Mouse (Mus musculus) lung, postnatal 25 days (tissue): Measurements from ENCODE around the gene Gm5134.

Source experiments
- DNase-seq: peaks from one replicate; pipeline ENCODE4 v3.0.0; 2022; ENCODE audit warnings: low spot score

Gene Gm5134

DNA sequence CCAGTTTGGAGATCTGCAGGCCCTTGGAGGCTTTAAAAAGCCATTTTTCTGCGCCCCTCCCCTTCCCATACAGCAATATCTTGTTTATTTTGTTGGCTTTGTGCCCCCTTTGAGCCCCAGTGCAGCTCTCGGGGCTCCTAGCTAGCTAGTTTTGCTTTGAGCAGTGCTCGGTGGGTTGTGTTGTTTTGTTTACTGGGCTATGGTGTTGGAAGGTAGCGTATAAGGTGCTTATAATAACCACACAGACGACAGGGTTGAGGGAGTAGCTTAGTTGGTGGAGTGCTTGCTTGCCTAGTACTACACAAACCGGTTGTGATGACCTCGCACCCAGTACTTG, 78.8 kb downstream of the Gm5134 start:
- no peak for DNase-seq

- no peak for DNase-seq
Observed at GRCm38 (mm10) chr10:76034001-76034600, 79.8 kb downstream of the Gm5134 start.

- DNase-seq = no peak
Observed at GRCm38 (mm10) chr10:76035277-76035676, 81.0 kb downstream of the Gm5134 start.

GRCm38 (mm10) chr10:76036962-76037361, 82.6 kb downstream of the Gm5134 start:
- no peak for DNase-seq

DNA sequence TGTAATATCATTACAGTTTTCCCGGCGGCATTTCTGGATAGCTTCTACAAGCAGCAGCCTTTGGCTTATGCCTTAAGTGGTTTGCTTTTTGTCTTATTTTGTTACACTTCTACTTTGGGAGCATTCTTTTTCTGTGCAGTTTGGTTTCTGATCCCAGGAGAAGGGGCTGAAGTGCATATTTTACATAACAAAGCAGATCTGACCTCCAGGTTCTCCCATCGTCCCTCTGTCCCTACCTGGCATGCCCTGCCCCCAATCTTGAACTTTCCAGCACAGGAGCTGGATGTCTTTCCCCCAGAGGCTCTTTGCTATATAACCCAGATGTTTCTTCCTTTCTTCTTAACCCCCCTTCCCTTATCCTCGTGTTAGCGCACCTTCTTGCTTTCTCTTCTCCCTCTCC, 91.0 kb downstream of the Gm5134 start:
- no peak for DNase-seq

DNA sequence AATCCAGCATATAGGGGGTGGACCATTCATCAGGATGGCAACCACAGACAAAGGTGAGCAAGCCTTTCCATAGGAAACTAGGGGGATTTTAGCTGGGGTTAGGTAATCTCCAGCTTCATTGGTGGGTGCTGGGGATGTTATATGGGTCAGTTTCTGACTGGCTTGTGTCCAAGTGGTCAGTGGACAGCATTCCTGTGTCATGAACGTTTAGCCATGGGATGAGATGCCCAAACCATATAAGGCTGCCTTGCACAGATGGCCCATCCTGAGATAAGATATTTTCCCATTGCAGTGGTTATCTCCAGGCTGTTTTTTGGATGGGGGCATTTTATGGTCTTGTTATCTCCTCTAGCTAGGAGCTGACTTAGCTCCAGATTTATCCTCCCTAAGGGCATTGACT, 92.4 kb downstream of the Gm5134 start:
- DNase-seq = no peak

GRCm38 (mm10) chr10:76047182-76047869, 93.0 kb downstream of the Gm5134 start:
- no peak for DNase-seq

DNA sequence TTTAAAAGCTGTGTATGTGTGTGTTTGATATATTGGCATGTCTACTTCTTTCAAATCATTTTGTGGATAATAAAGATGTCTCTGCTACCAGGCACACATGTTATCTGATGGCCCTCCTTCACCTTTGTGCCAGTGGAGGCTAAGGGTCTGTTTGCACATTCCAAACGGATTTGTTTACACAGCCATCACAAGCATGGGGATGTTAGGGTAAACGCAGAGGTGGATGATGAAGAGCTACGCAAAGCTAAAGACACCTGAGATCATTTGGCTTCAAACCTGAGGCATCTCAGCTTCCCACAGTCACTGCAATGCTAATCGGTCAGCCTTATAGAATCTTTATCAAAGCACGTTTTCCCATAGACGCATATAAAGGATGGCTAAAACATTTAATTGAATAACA, 94.7 kb downstream of the Gm5134 start:
- DNase-seq = no peak

GRCm38 (mm10) chr10:76051860-76052259, 97.5 kb downstream of the Gm5134 start:
- DNase-seq = no peak
